Mouse (Mus musculus) forebrain, embryonic 13.5 days (tissue): ENCODE measurements at regions not wholly inside any gene's neighbourhood (a gene's known extent, or its start where the extent isn't known, plus 50 kb on each side); places are given as distances from the start of the nearest gene placed in this dataset.
"Not testable (repeated sequence)": the region's sequence is repeated elsewhere in the genome, so short reads cannot be mapped to it uniquely, and the experiment has no call there.

Experiments
- ATAC-seq: fragments of 200-750 bp; cut with Nextera tagmentation; 2 replicates; pipeline ENCODE4 v1.8.0; 2017
- H3K27ac ChIP-seq: fragments of 300-500 bp; sonication (generic); 2 replicates; pipeline ENCODE4 v1.5.1; 2015; ENCODE audit warnings: inconsistent platforms, mild to moderate bottlenecking, moderate library complexity
- H3K27me3 ChIP-seq: fragments of 300-500 bp; sonication (generic); 2 replicates; pipeline ENCODE4 v1.6.1; 2015; ENCODE audit warnings: mild to moderate bottlenecking, inconsistent platforms
- H3K36me3 ChIP-seq: fragments of 300-500 bp; sonication (generic); 2 replicates; pipeline ENCODE4 v1.6.1; 2015; ENCODE audit warnings: mild to moderate bottlenecking, inconsistent platforms; ENCODE audit not compliant: poor library complexity, severe bottlenecking
- H3K4me1 ChIP-seq: fragments of 300-500 bp; sonication (generic); 2 replicates; pipeline ENCODE4 v1.6.1; 2015; ENCODE audit warnings: inconsistent platforms
- H3K4me2 ChIP-seq: fragments of 300-500 bp; sonication (generic); 2 replicates; pipeline ENCODE4 v1.6.1; 2015; ENCODE audit warnings: inconsistent platforms, mild to moderate bottlenecking, moderate library complexity
- H3K4me3 ChIP-seq: fragments of 300-500 bp; sonication (generic); 2 replicates; pipeline ENCODE4 v1.5.1; 2015; ENCODE audit warnings: mild to moderate bottlenecking, inconsistent platforms
- H3K9ac ChIP-seq: fragments of 300-500 bp; sonication (generic); 2 replicates; pipeline ENCODE4 v1.6.1; 2015; ENCODE audit warnings: mild to moderate bottlenecking, inconsistent platforms
- H3K9me3 ChIP-seq: fragments of 300-500 bp; sonication (generic); replicated peaks from 2 replicates; pipeline ENCODE4 v1.6.1; 2016; ENCODE audit warnings: inconsistent platforms
- WGBS: fragments of 180-500 bp; shearing (Covaris S2); methylation state at CpG from one replicate; pipeline ENCODE4 v1.1.7; 2015; 5-methylcytosine and 5-hydroxymethylcytosine counted together

DNA sequence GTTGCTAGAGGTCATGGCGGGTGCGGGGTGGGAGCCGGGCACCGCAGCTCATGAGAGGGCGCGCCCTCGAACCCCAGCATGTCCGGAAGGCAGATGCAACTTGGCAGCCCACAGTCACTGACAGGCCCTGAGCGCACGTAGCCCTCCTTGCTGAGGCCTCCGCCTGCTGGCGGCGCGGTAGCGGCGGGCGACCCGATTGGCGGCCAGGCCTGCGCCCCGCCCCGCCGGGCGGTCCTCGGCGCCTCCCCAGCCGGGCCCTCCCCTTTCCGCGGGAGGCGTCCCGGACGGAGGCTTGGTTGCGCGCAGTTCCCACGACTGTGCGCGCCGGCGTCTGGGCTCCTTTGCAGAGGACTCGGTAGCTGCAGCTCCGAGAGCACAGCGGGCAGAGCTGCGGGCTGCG lies 301.9 kb downstream of the Hpcal1 start:
- not testable (repeated sequence) for H3K4me1 ChIP-seq, H3K36me3 ChIP-seq, H3K27me3 ChIP-seq, H3K9me3 ChIP-seq, H3K27ac ChIP-seq
- H3K4me3 ChIP-seq, result peak overlapping the region; percentile 51
- H3K9ac ChIP-seq, result peak overlapping the region; percentile 61
- peak overlapping the region; percentile 57 for H3K4me2 ChIP-seq
- ATAC-seq, result peak; percentile 90
- 2% methylated on average over 17 of the region's 44 CpGs for WGBS

DNA sequence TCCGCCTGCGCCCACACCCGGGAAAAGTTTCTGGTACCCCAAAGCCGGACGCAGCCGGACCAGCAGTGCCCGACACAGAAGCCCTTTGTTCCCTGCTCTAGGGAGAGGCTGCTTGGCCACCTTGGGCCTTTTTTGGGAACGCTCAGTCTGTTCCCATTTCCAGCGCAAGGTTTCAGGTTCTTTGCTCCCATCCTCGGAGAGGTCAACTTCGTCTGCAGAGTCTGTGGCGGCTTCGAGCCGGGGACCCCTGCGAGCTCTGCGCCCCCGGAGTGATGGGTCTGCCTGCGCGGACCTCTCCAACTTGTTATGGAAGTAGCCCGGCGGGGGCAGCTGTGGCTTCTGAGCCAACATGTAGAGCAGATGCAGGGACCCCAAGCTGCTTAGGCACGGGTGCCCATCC lies 302.7 kb downstream of the Hpcal1 start:
- not testable (repeated sequence) for H3K27me3 ChIP-seq, H3K36me3 ChIP-seq, H3K4me1 ChIP-seq, ATAC-seq, H3K27ac ChIP-seq, H3K9me3 ChIP-seq
- H3K4me3 ChIP-seq, result peak overlapping the region; percentile 51
- WGBS, result 8% methylated on average over 22 of the region's 22 CpGs
- peak overlapping the region; percentile 57 for H3K4me2 ChIP-seq
- peak overlapping the region; percentile 61; the same call in 1 of the 2 replicates for H3K9ac ChIP-seq
